Mouse (Mus musculus): ENCODE measurements at regions not wholly inside any gene's neighbourhood (a gene's known extent, or its start where the extent isn't known, plus 50 kb on each side); places are given as distances from the start of the nearest gene placed in this dataset.

DNA sequence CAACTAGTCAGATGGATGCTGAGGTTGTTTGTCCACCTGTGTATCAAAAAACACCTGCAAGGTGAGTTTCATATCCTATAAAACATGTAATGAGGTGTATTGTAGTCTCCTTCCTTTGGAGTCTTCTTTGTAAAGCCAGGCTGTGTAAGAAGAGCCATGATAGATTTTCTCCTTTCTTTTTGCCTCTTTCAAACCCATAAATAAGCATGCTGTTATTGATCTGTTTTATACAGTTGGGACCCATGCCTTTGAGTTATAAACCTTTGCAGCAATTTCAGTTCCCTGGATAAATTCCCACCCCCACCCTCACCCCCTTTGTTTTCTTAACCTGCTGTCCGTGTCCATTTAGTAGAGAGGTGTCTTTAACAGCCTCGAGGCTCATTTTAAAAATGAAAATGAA lies 131.0 kb upstream of the Rgs17 start:
- no peaks in the 10 kb centered on the region for H3K9me3 ChIP-seq (replicated peaks; ENCODE audit: control insufficient read depth, low read length, poor library complexity, severe bottlenecking)
- 0 out of 2 replicates have a peak, but pooled peaks cover 2% of the 10 kb centered on the region for H3K4me1 ChIP-seq (ENCODE audit: control insufficient read depth, insufficient read depth, low read length)
- no peak overlapping the region for H3K4me3 ChIP-seq (ENCODE audit: low read depth, low read length)
- 51% methylated on average over 2 of the region's 2 CpGs for WGBS
- H3K9ac ChIP-seq (ENCODE audit: low read depth, low read length) = no peak overlapping the region
- no peaks in the 10 kb centered on the region for H3K36me3 ChIP-seq (ENCODE audit: control insufficient read depth, insufficient read depth, low read length)
- no peak overlapping the region for H3K27ac ChIP-seq (ENCODE audit: low read length)
- H3K27me3 ChIP-seq (ENCODE audit: control insufficient read depth, insufficient read depth, low read depth, low read length) = no peaks in the 10 kb centered on the region
- 0 out of 2 replicates have a peak, but pooled peaks have one; percentile 28 for ATAC-seq
- no peak overlapping the region for H3K4me2 ChIP-seq (ENCODE audit: low read length)

GRCm38 (mm10) chr10:6043358-6043757 lies 121.2 kb upstream of the Rgs17 start:
- Histone ChIP-seq H3K4me2 (ENCODE audit: low read length) (no peak overlapping the region), H3K4me1 (ENCODE audit: control insufficient read depth, insufficient read depth, low read length) (no peaks in the 10 kb centered on the region), H3K27me3 (ENCODE audit: control insufficient read depth, insufficient read depth, low read depth, low read length) (no peaks in the 10 kb centered on the region), H3K9ac (ENCODE audit: low read depth, low read length) (no peak overlapping the region), H3K36me3 (ENCODE audit: control insufficient read depth, insufficient read depth, low read length) (no peaks in the 10 kb centered on the region), H3K9me3 (replicated peaks; ENCODE audit: control insufficient read depth, low read length, poor library complexity, severe bottlenecking) (no peaks in the 10 kb centered on the region), H3K27ac (ENCODE audit: low read length) (no peak overlapping the region), H3K4me3 (ENCODE audit: low read depth, low read length) (no peak overlapping the region)
- no peak for ATAC-seq
- 71% methylated on average over 5 of the region's 5 CpGs for WGBS

DNA sequence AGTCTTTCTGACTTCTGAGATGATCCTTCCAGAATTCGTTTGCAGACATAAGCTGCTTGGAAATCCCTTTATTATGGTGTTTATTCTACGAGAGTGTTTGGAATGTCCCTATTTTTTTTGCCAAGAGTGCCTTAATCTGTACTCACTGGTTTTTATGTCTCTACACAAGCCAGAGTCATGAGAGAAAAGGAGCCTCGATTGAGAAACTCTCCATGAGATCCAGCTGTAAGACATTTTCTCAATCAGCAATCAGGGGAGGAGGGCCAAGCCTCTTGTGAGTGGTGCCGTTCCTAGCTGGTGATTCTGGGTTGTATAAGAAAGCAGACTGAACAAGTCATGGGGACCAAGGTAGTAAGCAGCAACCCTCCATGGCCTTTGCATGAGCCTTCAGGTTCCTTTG lies 117.6 kb upstream of the Rgs17 start:
- no peak overlapping the region for H3K4me2 ChIP-seq (ENCODE audit: low read length)
- no peak overlapping the region for H3K4me3 ChIP-seq (ENCODE audit: low read depth, low read length)
- 72% methylated on average over 4 of the region's 4 CpGs for WGBS
- H3K9me3 ChIP-seq (replicated peaks; ENCODE audit: control insufficient read depth, low read length, poor library complexity, severe bottlenecking) = no peaks in the 10 kb centered on the region
- no peak overlapping the region for H3K27ac ChIP-seq (ENCODE audit: low read length)
- peaks cover 5% of the 10 kb centered on the region; the same call in 1 of the 2 replicates for H3K4me1 ChIP-seq (ENCODE audit: control insufficient read depth, insufficient read depth, low read length)
- H3K27me3 ChIP-seq (ENCODE audit: control insufficient read depth, insufficient read depth, low read depth, low read length) = no peaks in the 10 kb centered on the region
- no peak overlapping the region for H3K9ac ChIP-seq (ENCODE audit: low read depth, low read length)
- H3K36me3 ChIP-seq (ENCODE audit: control insufficient read depth, insufficient read depth, low read length) = no peaks in the 10 kb centered on the region
- no peak for ATAC-seq

- 29% methylated on average over 25 of the region's 25 CpGs for WGBS
- Histone ChIP-seq H3K4me3 (ENCODE audit: low read depth, low read length) (peak overlapping the region; percentile 22), H3K27ac (ENCODE audit: low read length) (no peak overlapping the region), H3K4me1 (ENCODE audit: control insufficient read depth, insufficient read depth, low read length) (peaks cover 5% of the 10 kb centered on the region; the same call in 1 of the 2 replicates), H3K36me3 (ENCODE audit: control insufficient read depth, insufficient read depth, low read length) (no peaks in the 10 kb centered on the region), H3K4me2 (ENCODE audit: low read length) (peak overlapping the region; percentile 51), H3K9me3 (replicated peaks; ENCODE audit: control insufficient read depth, low read length, poor library complexity, severe bottlenecking) (no peaks in the 10 kb centered on the region), H3K27me3 (ENCODE audit: control insufficient read depth, insufficient read depth, low read depth, low read length) (no peaks in the 10 kb centered on the region), H3K9ac (ENCODE audit: low read depth, low read length) (peak overlapping the region; percentile 44; the same call in 1 of the 2 replicates)
- ATAC-seq = peak; percentile 96
Observed at GRCm38 (mm10) chr10:6035792-6036487, 113.7 kb upstream of the Rgs17 start.

- no peak for ATAC-seq
- WGBS = 74% methylated on average over 4 of the region's 4 CpGs
- H3K27me3 ChIP-seq (ENCODE audit: control insufficient read depth, insufficient read depth, low read depth, low read length) = no peaks in the 10 kb centered on the region
- H3K36me3 ChIP-seq (ENCODE audit: control insufficient read depth, insufficient read depth, low read length) = no peaks in the 10 kb centered on the region
- H3K27ac ChIP-seq (ENCODE audit: low read length) = no peak overlapping the region
- H3K4me2 ChIP-seq (ENCODE audit: low read length) = no peak overlapping the region
- H3K9ac ChIP-seq (ENCODE audit: low read depth, low read length) = no peak overlapping the region
- H3K4me1 ChIP-seq (ENCODE audit: control insufficient read depth, insufficient read depth, low read length) = peaks cover 5% of the 10 kb centered on the region; the same call in 1 of the 2 replicates
- no peaks in the 10 kb centered on the region for H3K9me3 ChIP-seq (replicated peaks; ENCODE audit: control insufficient read depth, low read length, poor library complexity, severe bottlenecking)
- H3K4me3 ChIP-seq (ENCODE audit: low read depth, low read length) = no peak overlapping the region
Observed at GRCm38 (mm10) chr10:6032469-6032868, 110.3 kb upstream of the Rgs17 start.

GRCm38 (mm10) chr10:6027551-6027950 lies 105.4 kb upstream of the Rgs17 start:
- Histone ChIP-seq H3K27me3 (ENCODE audit: control insufficient read depth, insufficient read depth, low read depth, low read length) (no peaks in the 10 kb centered on the region), H3K9ac (ENCODE audit: low read depth, low read length) (no peak overlapping the region), H3K36me3 (ENCODE audit: control insufficient read depth, insufficient read depth, low read length) (no peaks in the 10 kb centered on the region), H3K9me3 (replicated peaks; ENCODE audit: control insufficient read depth, low read length, poor library complexity, severe bottlenecking) (no peaks in the 10 kb centered on the region), H3K4me2 (ENCODE audit: low read length) (no peak overlapping the region), H3K4me1 (ENCODE audit: control insufficient read depth, insufficient read depth, low read length) (peaks cover 4% of the 10 kb centered on the region; the same call in 1 of the 2 replicates), H3K4me3 (ENCODE audit: low read depth, low read length) (no peak overlapping the region), H3K27ac (ENCODE audit: low read length) (no peak overlapping the region)
- 46% methylated on average over 1 of the region's 1 CpGs for WGBS
- no peak for ATAC-seq

DNA sequence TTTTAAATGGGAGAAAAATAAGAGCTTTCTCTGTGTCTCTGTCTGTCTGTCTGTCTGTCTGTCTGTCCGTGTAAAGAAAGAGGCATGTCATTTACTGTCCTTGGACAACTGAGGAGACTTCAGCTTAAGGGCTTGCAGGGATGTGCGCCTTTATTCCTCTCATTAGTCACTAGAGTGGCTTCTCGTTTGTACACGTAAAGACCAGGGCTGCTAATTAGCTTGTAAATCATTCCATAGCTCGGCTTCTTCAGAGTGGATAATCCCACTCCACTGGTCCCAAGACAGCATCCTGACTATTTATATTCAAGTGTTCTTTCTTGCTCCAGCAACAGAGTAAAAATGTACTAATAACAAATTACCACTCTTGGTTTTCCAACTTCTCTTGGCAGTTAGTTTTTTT lies 104.1 kb upstream of the Rgs17 start:
- no peak overlapping the region for H3K4me2 ChIP-seq (ENCODE audit: low read length)
- WGBS = 53% methylated on average over 5 of the region's 5 CpGs
- peaks cover 4% of the 10 kb centered on the region; the same call in 1 of the 2 replicates for H3K4me1 ChIP-seq (ENCODE audit: control insufficient read depth, insufficient read depth, low read length)
- ATAC-seq = no peak
- no peak overlapping the region for H3K9ac ChIP-seq (ENCODE audit: low read depth, low read length)
- no peaks in the 10 kb centered on the region for H3K27me3 ChIP-seq (ENCODE audit: control insufficient read depth, insufficient read depth, low read depth, low read length)
- no peak overlapping the region for H3K27ac ChIP-seq (ENCODE audit: low read length)
- H3K36me3 ChIP-seq (ENCODE audit: control insufficient read depth, insufficient read depth, low read length) = no peaks in the 10 kb centered on the region
- H3K9me3 ChIP-seq (replicated peaks; ENCODE audit: control insufficient read depth, low read length, poor library complexity, severe bottlenecking) = no peaks in the 10 kb centered on the region
- H3K4me3 ChIP-seq (ENCODE audit: low read depth, low read length) = no peak overlapping the region

- Histone ChIP-seq H3K4me2 (ENCODE audit: low read length) (no peak overlapping the region), H3K4me1 (ENCODE audit: control insufficient read depth, insufficient read depth, low read length) (peaks cover 4% of the 10 kb centered on the region; the same call in 1 of the 2 replicates), H3K4me3 (ENCODE audit: low read depth, low read length) (no peak overlapping the region), H3K36me3 (ENCODE audit: control insufficient read depth, insufficient read depth, low read length) (no peaks in the 10 kb centered on the region), H3K9ac (ENCODE audit: low read depth, low read length) (no peak overlapping the region), H3K9me3 (replicated peaks; ENCODE audit: control insufficient read depth, low read length, poor library complexity, severe bottlenecking) (no peaks in the 10 kb centered on the region), H3K27ac (ENCODE audit: low read length) (no peak overlapping the region), H3K27me3 (ENCODE audit: control insufficient read depth, insufficient read depth, low read depth, low read length) (no peaks in the 10 kb centered on the region)
- no peak for ATAC-seq
- WGBS = 79% methylated on average over 2 of the region's 2 CpGs
Observed at GRCm38 (mm10) chr10:6022609-6023283, 100.5 kb upstream of the Rgs17 start.

DNA sequence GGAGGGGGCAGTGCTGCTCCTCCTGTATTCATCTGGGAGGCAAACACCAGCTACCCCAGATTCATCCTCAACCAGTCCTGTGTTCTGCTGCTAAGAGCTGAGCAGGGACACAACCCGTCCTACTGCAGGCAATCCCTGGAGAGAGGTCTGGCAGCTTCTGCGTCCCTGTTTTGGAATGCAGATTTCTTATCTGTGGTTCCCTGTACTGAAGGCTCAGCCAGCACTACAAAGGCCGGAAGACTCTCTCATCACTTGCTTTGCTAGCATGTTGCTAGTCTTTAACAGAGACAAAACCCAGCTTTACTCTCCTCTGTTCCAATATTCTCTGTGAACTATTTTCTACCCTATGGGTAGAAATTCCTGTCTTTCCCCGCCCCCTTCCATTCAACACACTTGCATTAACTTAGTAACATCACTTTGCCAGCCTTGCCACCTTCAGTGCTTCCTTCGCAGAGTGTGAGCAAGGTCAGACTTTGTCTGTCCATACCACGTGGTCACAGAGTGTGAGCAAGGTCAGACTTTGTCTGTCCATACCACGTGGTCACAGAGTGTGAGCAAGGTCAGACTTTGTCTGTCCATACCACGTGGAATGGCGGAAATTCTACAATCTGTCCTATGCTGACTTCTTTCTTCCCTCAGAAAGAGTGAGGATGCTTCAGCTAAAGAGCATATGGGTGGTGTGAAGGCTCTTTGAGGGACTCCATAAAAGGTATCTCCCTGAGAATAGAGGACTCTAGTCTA lies 98.9 kb upstream of the Rgs17 start:
- no peak for ATAC-seq
- H3K4me2 ChIP-seq (ENCODE audit: low read length) = no peak overlapping the region
- H3K9me3 ChIP-seq (replicated peaks; ENCODE audit: control insufficient read depth, low read length, poor library complexity, severe bottlenecking) = no peaks in the 10 kb centered on the region
- H3K27ac ChIP-seq (ENCODE audit: low read length) = no peak overlapping the region
- H3K27me3 ChIP-seq (ENCODE audit: control insufficient read depth, insufficient read depth, low read depth, low read length) = no peaks in the 10 kb centered on the region
- 57% methylated on average over 9 of the region's 9 CpGs for WGBS
- H3K36me3 ChIP-seq (ENCODE audit: control insufficient read depth, insufficient read depth, low read length) = no peaks in the 10 kb centered on the region
- no peak overlapping the region for H3K4me3 ChIP-seq (ENCODE audit: low read depth, low read length)
- no peaks in the 10 kb centered on the region for H3K4me1 ChIP-seq (ENCODE audit: control insufficient read depth, insufficient read depth, low read length)
- H3K9ac ChIP-seq (ENCODE audit: low read depth, low read length) = no peak overlapping the region

Measured in midbrain, embryonic 16.5 days (tissue).